Mouse (Mus musculus) lung, postnatal 25 days (tissue): ENCODE measurements around the gene Abi3bp.
A peak's percentile ranks its signal among the peaks of the same experiment; 100 is the strongest.

ENCODE experiments used
- DNase-seq: peaks from one replicate; pipeline ENCODE4 v3.0.0; 2022; ENCODE audit warnings: low spot score

Gene Abi3bp

DNA sequence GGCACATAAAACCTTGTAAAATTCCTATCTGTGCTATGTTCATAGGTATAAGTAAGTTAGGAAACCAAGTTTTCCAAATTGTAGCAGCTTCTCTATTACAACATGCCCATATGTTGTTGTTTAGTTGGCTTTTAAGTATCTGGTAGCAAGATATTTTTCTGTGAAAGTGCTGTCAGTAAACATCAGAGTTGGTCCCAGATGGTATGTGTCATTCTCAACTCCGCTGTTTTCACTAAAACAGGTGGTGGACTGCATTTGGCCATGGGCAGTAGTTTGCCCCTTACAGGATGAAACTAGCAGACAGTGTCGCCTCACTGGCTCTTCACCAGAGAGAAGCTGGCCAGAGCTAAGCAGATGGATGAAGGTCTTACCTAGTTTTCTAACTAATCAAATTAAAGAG, 26.3 kb downstream of the Abi3bp start:
- no peak for DNase-seq

DNA sequence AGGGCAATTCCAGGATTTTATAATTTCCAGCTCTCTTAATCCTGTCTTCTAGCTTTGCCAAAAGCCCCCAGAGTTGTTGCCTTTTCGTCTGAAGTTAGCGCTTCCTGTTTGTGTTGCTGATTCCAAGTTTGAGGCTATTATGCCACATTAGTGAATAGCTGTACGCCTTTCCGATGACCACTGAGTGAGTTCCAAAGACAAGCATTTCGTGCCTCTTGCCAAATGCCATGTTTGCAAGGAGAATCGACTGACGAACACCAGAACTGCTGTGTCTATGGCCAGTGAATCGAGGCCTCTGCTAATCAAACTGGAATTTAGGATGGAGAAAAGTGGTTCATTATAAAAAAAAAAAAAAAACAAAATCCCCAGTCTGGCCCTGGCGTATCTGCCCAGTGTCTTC, 40.3 kb downstream of the Abi3bp start:
- no peak for DNase-seq

- no peak for DNase-seq
Measured at GRCm38 (mm10) chr16:56524359-56524758, 46.7 kb downstream of the Abi3bp start.

GRCm38 (mm10) chr16:56526482-56526881, 48.8 kb downstream of the Abi3bp start:
- DNase-seq: no peak

- no peak for DNase-seq
Measured at GRCm38 (mm10) chr16:56528079-56528688, 50.5 kb downstream of the Abi3bp start.

DNA sequence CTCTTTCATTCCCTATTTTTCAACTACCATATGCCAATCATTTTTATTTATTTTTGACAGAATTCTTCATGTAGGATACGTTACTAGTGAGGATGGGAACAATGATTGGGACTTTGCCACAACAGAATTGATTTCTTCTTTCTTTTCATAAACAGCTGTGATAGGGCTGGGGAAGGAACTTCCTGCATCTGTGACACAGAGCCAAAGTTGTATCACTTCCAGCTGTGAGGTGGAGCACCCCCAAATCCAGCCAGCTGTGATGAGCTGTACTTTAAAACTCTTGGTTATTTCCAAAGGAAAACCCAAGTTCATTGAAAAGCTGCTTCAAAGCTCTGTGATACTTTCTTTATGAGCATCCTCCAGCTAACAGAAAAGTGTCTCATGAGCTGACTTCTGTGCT, 101.9 kb downstream of the Abi3bp start:
- DNase-seq: no peak

- no peak for DNase-seq
Measured at GRCm38 (mm10) chr16:56593581-56593980, 115.9 kb downstream of the Abi3bp start.

DNA sequence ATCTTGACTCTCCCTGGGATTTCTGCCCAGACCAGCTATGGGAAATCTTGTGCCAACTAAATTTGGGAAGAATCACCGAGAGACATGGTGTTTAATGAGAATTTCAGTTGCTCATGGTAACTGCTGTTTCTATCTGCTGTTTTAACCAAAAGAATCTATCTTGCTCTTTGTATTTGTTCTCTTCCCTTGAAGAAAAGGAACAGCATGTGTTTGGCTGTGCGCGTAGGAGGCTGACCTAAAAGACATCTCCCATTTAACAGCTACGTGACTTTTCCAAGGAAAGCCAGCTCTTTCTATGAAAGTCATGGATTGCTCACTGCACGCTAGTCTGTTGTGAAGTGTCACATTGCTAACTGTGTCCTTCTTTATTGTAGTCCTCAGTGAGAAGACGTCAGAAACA, 117.2 kb downstream of the Abi3bp start:
- no peak for DNase-seq

DNA sequence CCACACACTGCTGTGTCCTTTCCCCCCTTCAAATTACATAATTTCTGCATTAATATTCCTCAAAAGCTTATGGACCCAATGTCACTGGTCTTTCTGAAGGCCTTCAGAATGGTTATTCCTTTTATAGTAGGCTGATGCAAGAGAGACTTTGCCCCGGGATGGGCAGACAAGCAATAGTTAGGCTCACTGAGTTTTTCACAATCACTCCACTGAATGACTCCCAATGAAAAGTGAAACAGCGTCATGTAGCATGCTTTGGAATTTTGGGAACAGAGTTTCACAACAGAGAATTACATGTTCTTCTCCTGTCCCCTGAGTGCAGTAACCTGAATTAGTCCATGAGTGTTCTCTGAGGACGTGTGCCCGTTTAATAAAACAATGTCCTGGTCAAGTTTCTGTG, 120.7 kb downstream of the Abi3bp start:
- no peak for DNase-seq

DNA sequence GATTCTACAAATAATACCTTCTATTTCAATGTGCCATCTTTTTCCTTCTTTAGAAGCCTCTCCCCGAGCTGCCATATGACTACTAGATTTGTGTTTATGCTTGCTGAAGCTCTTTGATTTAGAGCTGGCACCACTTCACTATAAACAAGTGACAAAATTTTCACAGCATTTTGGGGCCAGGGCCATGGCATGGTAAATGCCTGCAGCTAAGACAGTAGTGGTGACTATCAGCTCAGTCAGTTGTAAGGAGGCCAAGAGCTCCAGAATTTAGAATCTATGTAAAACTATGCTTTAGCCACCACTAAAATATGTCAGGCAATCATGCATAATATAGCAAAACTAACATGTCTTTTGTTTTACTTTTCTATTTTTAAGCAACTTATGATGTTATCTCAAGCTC, 124.7 kb downstream of the Abi3bp start:
- no peak for DNase-seq

GRCm38 (mm10) chr16:56610572-56610971, 132.9 kb downstream of the Abi3bp start:
- DNase-seq: no peak

GRCm38 (mm10) chr16:56611096-56611867, 133.6 kb downstream of the Abi3bp start:
- no peak for DNase-seq

GRCm38 (mm10) chr16:56638544-56638943, 160.9 kb downstream of the Abi3bp start:
- no peak for DNase-seq

GRCm38 (mm10) chr16:56645251-56645650, 167.6 kb downstream of the Abi3bp start:
- no peak for DNase-seq

- DNase-seq: no peak
Measured at GRCm38 (mm10) chr16:56646382-56647172, 168.9 kb downstream of the Abi3bp start.

DNA sequence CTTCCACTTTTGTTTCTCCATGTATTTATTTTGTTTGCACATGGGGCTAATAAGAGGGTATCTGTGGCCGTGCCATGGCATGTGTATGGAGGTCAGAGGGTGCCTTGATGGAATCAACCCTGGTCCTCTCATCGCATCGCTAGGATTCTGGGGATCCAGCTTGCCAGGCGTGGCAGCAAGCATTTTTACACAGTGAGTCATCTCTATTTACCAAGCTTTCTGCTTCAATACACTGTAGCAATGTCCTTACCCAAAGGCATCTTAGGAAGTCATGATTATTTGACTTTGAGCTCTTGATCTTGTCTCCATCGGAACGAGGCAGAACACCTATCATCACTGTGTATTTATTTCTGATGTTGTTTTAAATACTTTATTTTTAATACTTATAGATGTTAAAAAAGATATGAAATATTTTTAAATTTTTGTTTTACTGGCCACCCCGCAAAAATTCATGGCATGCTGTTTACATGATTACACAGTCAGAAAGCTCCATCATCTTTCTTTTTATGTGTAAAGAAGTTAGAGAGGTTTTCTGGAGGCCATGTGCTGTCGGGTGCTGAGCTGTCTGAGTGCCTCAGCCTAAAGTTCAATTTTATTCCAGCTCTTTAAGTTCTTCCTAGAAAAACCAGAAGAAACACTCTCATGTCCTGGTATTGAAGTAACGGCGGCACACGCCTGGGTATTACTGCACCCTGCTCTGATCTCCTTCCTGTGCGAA, 177.7 kb downstream of the Abi3bp start:
- DNase-seq: no peak

GRCm38 (mm10) chr16:56658866-56659265, 181.2 kb downstream of the Abi3bp start:
- DNase-seq: no peak

- no peak for DNase-seq
Measured at GRCm38 (mm10) chr16:56669520-56669919, 191.8 kb downstream of the Abi3bp start.

- DNase-seq: peak; percentile 38
Measured at GRCm38 (mm10) chr16:56670941-56671340, 193.3 kb downstream of the Abi3bp start.

DNA sequence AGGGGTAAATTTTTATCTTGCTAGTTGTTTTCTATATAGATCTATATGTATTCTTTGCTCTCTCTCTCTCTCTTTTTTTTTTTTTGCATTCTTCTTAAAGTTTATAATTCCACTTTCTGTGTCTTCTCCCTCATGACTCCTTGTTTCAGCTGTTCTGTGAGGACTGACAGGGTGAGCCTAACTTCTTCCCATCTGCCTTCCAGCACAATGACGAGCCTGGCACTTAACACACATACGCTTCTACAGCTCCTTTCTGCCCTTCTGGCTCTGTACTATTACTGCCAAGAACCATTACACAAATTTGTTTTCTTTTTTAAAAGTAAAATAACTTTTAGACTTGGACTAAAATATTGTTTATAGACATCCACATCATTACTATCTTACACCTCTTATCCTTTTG, 195.7 kb downstream of the Abi3bp start:
- no peak for DNase-seq

DNA sequence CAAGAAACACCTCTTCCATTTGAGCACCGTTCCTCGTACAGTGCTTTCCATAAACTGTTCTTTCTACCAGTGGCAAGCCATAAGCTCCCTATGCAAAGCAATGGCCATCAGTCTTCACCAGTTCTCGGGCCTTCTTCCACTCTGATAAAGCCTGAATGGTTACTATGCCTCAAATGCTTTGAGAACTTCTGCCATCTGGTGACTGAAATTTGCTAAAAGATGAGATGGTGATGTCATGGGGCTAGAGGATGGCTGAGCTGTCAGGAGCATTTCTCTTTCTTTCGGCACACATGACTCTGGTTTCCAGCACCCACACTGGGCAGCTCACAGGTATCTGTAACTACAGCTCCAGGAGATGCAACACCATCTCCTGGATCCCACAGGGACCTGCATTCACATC, 199.5 kb downstream of the Abi3bp start:
- DNase-seq: peak; percentile 10

DNA sequence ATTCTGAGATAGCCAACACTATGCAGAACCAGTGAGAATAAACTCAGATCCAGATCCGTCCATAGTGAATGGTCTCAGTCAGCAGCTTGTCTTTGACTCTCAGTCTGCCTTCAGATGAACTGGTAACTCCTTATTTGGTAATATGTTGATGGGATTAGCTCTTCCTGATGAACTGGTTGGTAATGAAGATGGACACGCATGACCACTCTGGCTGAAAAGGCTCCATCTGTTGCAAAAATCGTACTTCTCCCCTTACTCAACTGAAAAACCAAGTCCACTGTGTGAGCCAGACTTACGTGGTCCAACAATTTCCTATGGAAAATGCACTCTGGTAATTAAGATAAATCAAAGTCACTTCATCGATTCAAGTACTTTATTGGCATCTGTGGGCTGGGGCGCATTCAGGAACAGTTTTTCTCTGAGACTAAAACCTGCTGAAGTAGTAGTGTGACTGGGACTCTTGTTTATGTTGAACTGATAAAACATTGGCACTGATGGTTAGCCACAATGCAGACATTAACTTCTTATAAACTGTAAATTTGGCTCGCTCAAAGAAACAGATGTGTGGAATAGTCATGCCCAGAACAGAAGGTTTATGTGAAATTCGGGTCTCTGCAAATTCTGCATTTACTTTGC, 203.4 kb downstream of the Abi3bp start:
- no peak for DNase-seq
